In the genomic region with DNA sequence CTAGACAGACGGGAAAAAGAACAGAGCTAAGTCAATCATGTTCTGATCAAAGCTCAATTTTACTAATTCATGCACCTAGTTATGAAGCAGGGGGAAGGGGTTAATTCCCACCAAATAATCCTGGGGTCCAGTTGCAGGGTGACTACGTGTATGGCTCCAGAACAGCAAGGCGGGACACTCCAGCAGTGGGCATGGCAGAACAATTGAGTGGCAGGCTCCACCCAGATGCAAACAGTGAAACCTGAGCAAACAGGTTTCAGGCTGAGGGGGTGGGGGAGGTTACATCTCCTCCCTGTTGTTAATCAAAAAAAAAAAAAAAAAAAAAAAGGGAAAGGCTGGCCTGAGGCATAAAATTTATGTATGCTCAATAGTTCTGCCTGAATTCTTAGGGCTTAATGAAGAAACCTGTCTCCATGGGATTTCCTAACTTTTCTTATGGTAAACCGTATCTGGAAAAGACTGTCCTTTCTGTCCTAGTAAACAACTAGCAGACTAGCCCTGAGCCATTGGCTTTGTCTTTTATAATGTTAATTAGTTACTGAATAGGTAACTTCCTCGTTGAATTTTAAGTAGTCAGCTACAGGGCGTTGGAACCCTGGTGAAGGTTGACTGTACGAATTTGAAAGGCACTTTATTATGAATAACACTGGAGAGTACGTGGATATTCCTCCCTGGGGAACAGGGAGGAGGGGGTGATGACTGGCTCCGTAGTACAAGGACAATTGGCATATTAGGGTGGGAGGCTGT, we compare ENCODE assay signal across 18 mouse cellular contexts. TPM values are rescaled to one million over a fixed set of nuclear protein-coding genes. Genes with fewer than 3 reads are reported as not detected.
DNase-seq lines count a peak whose midpoint lies in the region.
"Had no signal": no experiment of that assay in that cellular context is flagged by ENCODE, and none has a peak within 500 bp of the region (broad histone marks: within the 10 kb centered on the region; RNA-seq: fewer than 3 reads in every experiment).

No protein-coding gene starts in this region.

- DNase-seq in kidney, adult 11 months: peak; percentile 47
- no peak for DNase-seq in kidney, adult 18-20 months
- DNase-seq in kidney, adult 8-10 months: peak; percentile 39 to 56
- DNase-seq in kidney, postnatal 25 days: peak; percentile 27 to 62
- no peak for DNase-seq in adrenal gland, adult 18-20 months (ENCODE audit: low spot score in 2 of 2)
- no peak for DNase-seq in embryo, embryonic 9.5 days (ENCODE audit: extremely low spot score)
- DNase-seq in left cerebral cortex, adult 11 months (ENCODE audit: low spot score): no peak
- DNase-seq: adrenal gland, adult 8-10 months; cerebellum, postnatal 10 days; forebrain, postnatal 0 days; heart, adult 18-20 months; heart, postnatal 36 days; retina, postnatal 1 day; thymus, postnatal 25 days had no signal

RNA-seq across cellular contexts. Expression of gene Klk1b24, which starts 8.6 kb away (rescaled TPM):
- not detected for total RNA-seq in adrenal gland, adult 18-20 months (2021)
- total RNA-seq: forebrain, postnatal 0 days; heart, adult 18-20 months; heart, postnatal 36 days; layer of hippocampus, postnatal 10 days; left cerebral cortex, postnatal 14 days; megakaryocyte progenitor cell, adult 5-6 weeks; monocyte, adult 5-6 weeks had no signal

RNA-seq across cellular contexts. Expression of gene Klk1b3, which starts 18.5 kb away (rescaled TPM):
- not detected for total RNA-seq in adrenal gland, adult 18-20 months (2021)
- total RNA-seq: adrenal gland, adult 8-10 months; forebrain, postnatal 0 days; heart, adult 18-20 months; heart, postnatal 36 days; layer of hippocampus, postnatal 10 days; left cerebral cortex, postnatal 14 days; megakaryocyte progenitor cell, adult 5-6 weeks; monocyte, adult 5-6 weeks had no signal

RNA-seq across cellular contexts. Expression of gene Klk1b4, which starts 27.8 kb away (rescaled TPM):
- not detected for total RNA-seq in adrenal gland, adult 18-20 months (2021)
- total RNA-seq: adrenal gland, adult 8-10 months; forebrain, postnatal 0 days; heart, adult 18-20 months; heart, postnatal 36 days; layer of hippocampus, postnatal 10 days; left cerebral cortex, postnatal 14 days; megakaryocyte progenitor cell, adult 5-6 weeks; monocyte, adult 5-6 weeks had no signal

RNA-seq across cellular contexts. Expression of gene Klk1b5, which starts 36.3 kb away (rescaled TPM):
- not detected for total RNA-seq in adrenal gland, adult 18-20 months (2021)
- total RNA-seq: adrenal gland, adult 8-10 months; forebrain, postnatal 0 days; heart, adult 18-20 months; heart, postnatal 36 days; layer of hippocampus, postnatal 10 days; left cerebral cortex, postnatal 14 days; megakaryocyte progenitor cell, adult 5-6 weeks; monocyte, adult 5-6 weeks had no signal

RNA-seq across cellular contexts. Expression of gene Klk1b16, which starts 42.9 kb away (rescaled TPM):
- total RNA-seq in adrenal gland, adult 18-20 months (2021): not detected
- total RNA-seq: adrenal gland, adult 8-10 months; forebrain, postnatal 0 days; heart, adult 18-20 months; heart, postnatal 36 days; layer of hippocampus, postnatal 10 days; left cerebral cortex, postnatal 14 days; megakaryocyte progenitor cell, adult 5-6 weeks; monocyte, adult 5-6 weeks had no signal

Comparison
In these comparisons a context has a peak if more than half of its experiments do, and no peak if none do; other contexts are left out.
1. DNase-seq: peak in kidney, adult 11 months (single experiment), kidney, adult 8-10 months (2 of 2) and kidney, postnatal 25 days (2 of 2); none in kidney, adult 18-20 months (single experiment), adrenal gland, adult 18-20 months (0 of 2), embryo, embryonic 9.5 days (single experiment) and left cerebral cortex, adult 11 months (single experiment).